Mouse (Mus musculus) bone marrow macrophage, adult 2 months (primary cell): ENCODE measurements at regions not wholly inside any gene's neighbourhood (a gene's known extent, or its start where the extent isn't known, plus 50 kb on each side); places are given as distances from the start of the nearest gene placed in this dataset.

Experiments used
- H3K27ac ChIP-seq: 2 replicates; pipeline ENCODE4 v1.5.1; 2012; ENCODE audit warnings: low read depth, low read length; ENCODE audit not compliant: insufficient read depth
- H3K4me1 ChIP-seq: 2 replicates; pipeline ENCODE4 v1.6.1; 2012; ENCODE audit warnings: low read length; ENCODE audit not compliant: control insufficient read depth, insufficient read depth
- H3K4me3 ChIP-seq: 2 replicates; pipeline ENCODE4 v1.5.1; 2012; ENCODE audit warnings: mild to moderate bottlenecking, low read length, moderate library complexity; ENCODE audit not compliant: insufficient read depth
- CTCF ChIP-seq: IDR thresholded peaks from 2 replicates; pipeline ENCODE4 v1.5.1; 2012; ENCODE audit warnings: low read depth, mild to moderate bottlenecking, low read length, moderate library complexity
- POLR2A ChIP-seq: IDR thresholded peaks from 2 replicates; pipeline ENCODE4 v1.6.1; 2012; ENCODE audit warnings: mild to moderate bottlenecking, low read depth, low read length, borderline replicate concordance

- Histone ChIP-seq H3K4me3 (no peak overlapping the region), H3K27ac (no peak overlapping the region), H3K4me1 (no peaks in the 10 kb centered on the region)
- TF ChIP-seq CTCF (no peak), POLR2A (no peak)
These were observed 56.9 kb downstream of the Dmrt2 start for GRCm38 (mm10) chr19:25729103-25729502.

- no peak overlapping the region for H3K4me3 ChIP-seq
- TF ChIP-seq CTCF = no peak
- no peak for TF ChIP-seq POLR2A
- no peak overlapping the region for H3K27ac ChIP-seq
- no peaks in the 10 kb centered on the region for H3K4me1 ChIP-seq
These were observed 57.4 kb downstream of the Dmrt2 start for GRCm38 (mm10) chr19:25729633-25730032.

GRCm38 (mm10) chr19:25778455-25778854 is 106.2 kb downstream of the Dmrt2 start:
- H3K4me3 ChIP-seq = no peak overlapping the region
- no peaks in the 10 kb centered on the region for H3K4me1 ChIP-seq
- H3K27ac ChIP-seq = no peak overlapping the region
- TF ChIP-seq POLR2A (no peak), CTCF (no peak)

- TF ChIP-seq CTCF = no peak
- no peak for TF ChIP-seq POLR2A
- no peak overlapping the region for H3K27ac ChIP-seq
- no peaks in the 10 kb centered on the region for H3K4me1 ChIP-seq
- H3K4me3 ChIP-seq = no peak overlapping the region
These were observed 107.1 kb downstream of the Dmrt2 start for GRCm38 (mm10) chr19:25779356-25779755.

GRCm38 (mm10) chr19:25781314-25781713 is 109.1 kb downstream of the Dmrt2 start:
- no peak for TF ChIP-seq POLR2A
- TF ChIP-seq CTCF = no peak
- no peak overlapping the region for H3K4me3 ChIP-seq

GRCm38 (mm10) chr19:25802692-25803091 is 130.5 kb downstream of the Dmrt2 start:
- no peak overlapping the region for H3K27ac ChIP-seq
- no peak overlapping the region for H3K4me3 ChIP-seq
- no peaks in the 10 kb centered on the region for H3K4me1 ChIP-seq
- TF ChIP-seq POLR2A (no peak), CTCF (no peak)

More at GRCm38 (mm10) chr19:25781314-25781713, 109.1 kb downstream of the Dmrt2 start:
- no peak overlapping the region for H3K27ac ChIP-seq
- H3K4me1 ChIP-seq = no peaks in the 10 kb centered on the region

GRCm38 (mm10) chr19:25805351-25805750 is 133.1 kb downstream of the Dmrt2 start:
- Histone ChIP-seq H3K4me1 (no peaks in the 10 kb centered on the region), H3K27ac (no peak overlapping the region), H3K4me3 (no peak overlapping the region)
- no peak for TF ChIP-seq POLR2A
- no peak for TF ChIP-seq CTCF

- no peak for TF ChIP-seq CTCF
- no peak for TF ChIP-seq POLR2A
- Histone ChIP-seq H3K27ac (no peak overlapping the region), H3K4me1 (no peaks in the 10 kb centered on the region), H3K4me3 (no peak overlapping the region)
These were observed 141.4 kb downstream of the Dmrt2 start for GRCm38 (mm10) chr19:25813651-25814050.

GRCm38 (mm10) chr19:25845158-25845557 is 172.9 kb downstream of the Dmrt2 start:
- Histone ChIP-seq H3K4me1 (no peaks in the 10 kb centered on the region), H3K27ac (no peak overlapping the region), H3K4me3 (no peak overlapping the region)
- TF ChIP-seq POLR2A (no peak), CTCF (no peak)

GRCm38 (mm10) chr19:25856344-25856743 is 184.1 kb downstream of the Dmrt2 start:
- TF ChIP-seq POLR2A (no peak), CTCF (no peak)
- H3K27ac ChIP-seq = no peak overlapping the region

GRCm38 (mm10) chr19:25863312-25863711 is 191.1 kb downstream of the Dmrt2 start:
- TF ChIP-seq POLR2A (no peak), CTCF (no peak)
- H3K4me1 ChIP-seq = no peaks in the 10 kb centered on the region
- no peak overlapping the region for H3K27ac ChIP-seq
- no peak overlapping the region for H3K4me3 ChIP-seq

More at GRCm38 (mm10) chr19:25856344-25856743, 184.1 kb downstream of the Dmrt2 start:
- Histone ChIP-seq H3K4me3 (no peak overlapping the region), H3K4me1 (no peaks in the 10 kb centered on the region)
